Mouse (Mus musculus) liver (tissue): Measurements from ENCODE around the gene Psmg1.

Experiments used
- DNase-seq: peaks from one replicate; pipeline ENCODE4 v3.0.0-alpha.2; 2020; ENCODE audit warnings: mixed read lengths

The Psmg1 gene

DNA sequence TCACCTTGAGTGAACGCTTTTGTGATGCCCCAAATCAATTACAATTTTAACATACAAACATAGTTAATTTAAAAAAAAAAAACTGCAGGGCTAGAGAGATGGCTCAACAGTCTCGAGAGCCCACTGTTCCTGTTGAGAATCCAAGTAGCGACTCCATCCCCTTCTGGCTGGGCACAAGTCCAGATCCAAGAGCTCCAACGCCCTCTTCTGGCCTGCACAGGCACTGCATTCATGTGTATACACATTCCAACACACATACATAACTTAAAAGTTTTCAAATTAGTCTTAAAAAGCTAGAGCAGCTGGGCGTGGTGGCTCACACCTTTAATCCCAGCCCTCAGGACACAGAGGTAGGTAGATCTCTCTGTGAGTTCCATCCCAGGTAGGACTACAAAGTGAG lies 34.1 kb downstream of the Psmg1 start:
- DNase-seq, result no peak

DNA sequence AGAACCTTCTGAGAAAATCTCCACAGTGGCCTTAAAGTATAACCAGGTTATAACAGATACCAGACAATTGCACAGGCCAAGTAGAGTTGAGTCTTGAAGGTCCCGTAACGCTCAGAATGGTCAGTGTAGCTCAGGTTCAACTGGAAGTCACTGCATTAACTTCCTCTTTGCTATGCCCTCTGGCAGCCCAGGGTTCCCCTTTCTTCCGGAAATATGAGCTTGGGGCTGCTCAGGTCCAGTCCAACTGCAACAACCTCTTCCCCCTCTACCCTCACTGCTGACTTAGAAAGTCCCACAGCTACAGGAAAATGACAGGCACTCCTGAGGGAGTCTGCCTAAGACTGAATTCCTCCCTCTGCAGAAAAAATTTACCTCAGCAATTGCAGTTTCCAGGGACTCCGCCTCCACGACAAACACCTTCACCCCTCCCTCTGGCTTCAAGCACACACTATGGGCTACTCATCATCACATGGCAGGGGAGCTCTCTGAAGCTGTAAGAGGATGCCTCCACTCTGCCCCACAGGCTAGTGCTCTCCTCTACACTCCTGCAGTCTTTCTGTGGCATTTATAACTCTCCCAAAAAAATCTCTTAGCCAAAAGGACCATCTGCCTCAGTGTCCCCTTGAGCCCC lies 34.9 kb downstream of the Psmg1 start:
- peak; percentile 26 for DNase-seq

DNA sequence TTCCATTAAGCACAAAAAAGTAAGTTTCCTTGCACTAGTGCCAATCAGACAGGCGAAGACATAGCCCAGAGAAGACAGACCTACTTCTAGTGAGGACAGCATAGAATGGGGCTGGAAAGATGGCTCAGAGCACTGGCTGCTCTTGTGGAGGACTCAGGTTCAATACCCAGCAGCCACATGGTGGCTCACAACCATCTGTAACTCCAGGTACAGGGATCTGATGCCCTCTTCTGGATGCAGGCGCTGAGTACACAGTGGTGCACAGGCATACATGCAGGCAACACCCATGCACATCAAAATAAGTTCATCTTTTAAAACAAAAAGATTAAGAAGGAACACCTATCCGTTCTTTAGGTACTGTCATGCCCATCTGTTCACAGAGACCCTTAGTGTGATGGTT lies 36.4 kb downstream of the Psmg1 start:
- no peak for DNase-seq

DNA sequence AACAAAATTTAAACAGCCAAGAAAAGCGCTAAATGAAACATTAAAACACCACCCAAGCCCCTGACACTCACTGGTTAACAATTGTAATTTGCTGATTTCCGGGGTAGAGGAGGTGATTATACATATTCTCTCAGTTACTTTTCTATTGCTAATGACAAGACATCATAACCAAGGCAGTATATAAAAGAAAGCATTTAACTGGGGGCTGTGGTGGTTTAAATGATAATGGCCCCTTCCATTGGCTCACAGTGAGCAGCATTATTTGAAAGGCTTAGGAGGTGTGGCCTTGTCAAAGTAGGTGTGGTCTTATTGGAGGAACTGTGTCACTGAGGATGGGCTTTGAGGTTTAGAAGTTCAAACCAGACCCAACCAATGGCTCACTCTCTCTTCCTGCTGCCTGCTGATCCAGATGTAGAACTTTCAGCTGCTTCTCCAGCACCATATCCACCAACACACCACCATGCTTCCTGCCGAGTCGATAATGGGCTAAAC lies 37.6 kb downstream of the Psmg1 start:
- DNase-seq, result no peak

DNA sequence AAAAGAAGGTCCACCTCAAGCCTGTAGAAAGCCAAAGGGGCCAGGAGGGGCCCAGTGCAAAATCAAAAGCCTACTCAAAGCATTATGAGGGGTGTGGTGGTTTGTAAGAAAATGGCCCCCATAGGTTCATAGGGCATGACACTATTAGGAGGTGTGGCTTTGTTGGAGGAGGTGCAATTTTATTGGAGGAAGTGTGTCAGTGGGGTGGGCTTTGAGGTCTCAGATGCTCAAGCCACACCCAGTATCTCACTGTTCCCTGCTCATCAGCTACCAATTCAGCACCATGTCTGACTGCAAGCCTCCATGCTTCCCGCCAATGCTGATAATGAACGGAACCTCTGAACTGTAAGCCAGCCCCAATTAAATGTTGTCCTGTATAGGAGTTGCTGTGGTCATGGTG lies 39.3 kb downstream of the Psmg1 start:
- DNase-seq, result no peak

DNA sequence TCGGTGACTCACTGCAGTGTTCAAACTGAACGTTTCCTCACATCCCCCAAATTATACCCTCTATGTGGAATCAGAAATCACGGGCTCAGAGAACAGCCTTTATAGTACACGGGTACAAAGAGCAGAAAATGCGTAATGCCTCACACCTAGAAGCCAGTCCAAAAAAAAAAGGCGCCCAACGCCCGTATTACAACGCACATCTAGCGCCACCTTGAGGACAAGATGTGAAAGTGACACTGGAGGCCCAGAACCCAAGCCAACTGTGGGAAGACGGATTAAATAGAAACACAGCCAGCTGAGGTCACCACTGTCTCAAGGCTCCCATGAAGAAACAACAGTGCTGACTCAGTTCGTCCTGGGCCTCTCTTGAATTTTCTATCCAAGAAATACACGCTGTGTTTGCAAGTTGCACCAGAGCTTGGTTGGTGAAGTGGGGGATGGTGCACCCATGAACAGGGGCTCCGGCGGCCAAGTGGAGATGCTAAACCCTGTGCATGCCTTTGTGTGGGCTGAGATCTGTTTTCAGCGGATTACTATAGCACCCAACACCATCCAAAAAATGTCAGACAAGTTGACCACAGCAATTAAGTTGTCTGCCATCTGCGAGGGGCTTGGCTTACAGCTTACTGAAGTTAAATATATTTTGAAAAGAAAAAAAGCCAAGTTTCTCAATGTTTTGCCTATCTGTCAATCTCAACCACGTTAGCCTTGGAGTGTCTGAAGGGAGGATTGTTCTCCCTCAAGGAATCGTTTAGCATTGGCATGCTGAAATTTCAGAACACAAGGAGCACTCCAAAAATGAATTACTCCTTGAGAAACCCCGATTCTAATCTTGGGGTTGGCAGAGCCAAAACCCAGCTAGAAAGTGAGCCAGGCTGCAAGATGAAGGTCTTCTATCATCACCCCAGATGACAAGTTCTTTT lies 45.1 kb downstream of the Psmg1 start:
- DNase-seq, result peak; percentile 53

DNA sequence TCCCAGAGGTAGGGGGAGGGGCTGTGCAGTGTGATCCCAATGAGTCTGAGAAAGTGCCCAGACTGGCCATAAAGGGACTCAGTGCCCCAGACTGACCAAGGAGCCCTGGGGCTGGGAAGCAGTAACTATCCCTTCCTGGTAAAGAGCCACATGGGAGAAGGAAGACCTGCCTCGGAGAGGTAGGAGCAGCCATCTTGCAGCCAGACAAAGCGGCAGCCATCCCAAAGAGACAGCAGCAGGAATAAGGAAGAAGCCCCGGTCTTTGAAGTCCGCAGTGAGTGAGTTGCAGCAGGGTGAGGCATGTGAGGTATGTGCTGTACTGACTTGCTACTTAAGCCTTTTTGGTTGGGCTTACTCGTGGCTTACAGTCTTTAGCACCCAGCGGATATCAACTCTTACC lies 47.6 kb downstream of the Psmg1 start:
- no peak for DNase-seq

DNA sequence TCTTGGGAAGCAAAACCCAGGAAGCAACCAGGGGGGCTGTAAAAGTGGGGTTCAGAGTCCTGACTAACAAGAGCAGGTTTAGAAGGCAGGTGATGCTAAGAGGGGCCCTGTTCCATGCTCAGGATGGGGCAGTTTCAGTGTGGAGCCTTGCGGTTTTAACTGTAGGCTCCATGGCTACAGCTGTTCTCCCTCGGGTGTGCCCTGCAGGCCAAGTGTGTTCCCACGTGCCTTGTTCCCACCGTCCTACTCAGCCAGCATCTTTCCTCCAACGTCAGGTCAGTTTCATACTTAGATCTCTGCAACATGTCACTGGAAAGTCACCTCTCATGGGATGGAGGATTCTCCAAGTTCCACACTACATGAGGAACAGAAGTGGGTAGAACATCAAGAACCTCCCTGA lies 49.2 kb downstream of the Psmg1 start:
- no peak for DNase-seq

DNA sequence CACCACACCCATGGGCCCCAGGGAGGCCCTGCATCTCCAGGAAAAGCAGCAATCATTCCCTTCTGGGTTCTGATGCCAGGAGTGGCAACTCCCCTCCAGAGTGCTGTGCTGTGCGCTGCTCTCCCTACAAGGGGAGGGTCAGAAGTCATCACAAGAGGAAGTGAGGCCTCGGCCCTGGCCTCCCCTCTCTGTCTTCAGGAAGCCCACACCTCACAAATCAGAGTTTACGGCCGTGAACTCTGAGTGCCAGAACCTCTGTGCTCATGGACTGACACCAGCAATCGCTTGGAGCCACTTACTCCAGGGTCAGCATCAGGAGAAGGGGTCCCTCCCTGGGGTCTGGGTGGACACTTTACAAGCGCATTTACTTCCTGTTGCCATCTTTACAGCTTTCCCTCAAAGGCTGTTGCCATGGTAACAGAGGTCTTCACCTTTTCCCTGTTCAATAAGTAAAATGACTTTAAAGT lies 55.2 kb downstream of the Psmg1 start:
- DNase-seq, result no peak

DNA sequence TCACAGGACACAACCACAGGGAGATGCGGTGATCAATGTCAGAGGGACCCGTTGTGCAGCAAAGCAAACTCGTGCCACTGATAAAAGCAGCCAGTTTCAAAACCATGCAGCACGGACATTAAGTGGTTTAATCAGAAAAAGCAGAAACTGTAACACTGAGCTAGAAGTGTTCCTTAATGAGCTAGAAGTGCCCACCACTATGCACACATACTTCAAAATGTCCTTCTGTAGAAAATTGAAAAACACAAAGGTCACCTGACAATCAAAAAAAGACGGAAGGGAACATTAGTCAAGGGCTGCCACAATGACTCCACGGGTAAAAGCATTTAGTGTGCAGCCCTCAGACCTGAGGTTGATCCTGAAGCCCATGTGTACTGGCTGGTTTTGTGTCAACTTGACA lies 57.9 kb downstream of the Psmg1 start:
- DNase-seq, result no peak

DNA sequence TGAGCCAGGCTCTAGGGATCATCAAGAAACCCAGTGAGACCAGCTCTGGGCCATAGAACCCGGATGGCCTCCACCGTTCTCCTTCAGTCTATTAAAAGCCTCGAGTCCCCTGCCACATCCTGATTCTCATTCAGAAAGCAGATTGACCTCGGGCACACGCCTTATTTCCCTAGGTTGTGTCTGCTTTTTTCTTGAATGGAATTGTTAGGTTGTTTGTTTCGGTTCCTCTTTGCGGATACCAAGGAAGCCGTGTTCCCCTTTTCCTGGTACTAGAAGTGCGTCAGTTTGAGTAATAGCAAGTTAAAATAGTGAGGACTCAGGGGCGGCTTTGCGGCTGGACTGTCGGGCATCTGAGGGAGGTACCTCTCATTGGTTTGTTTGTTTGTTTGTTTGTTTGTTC lies 59.3 kb downstream of the Psmg1 start:
- no peak for DNase-seq
